Mouse (Mus musculus) CH12.LX (cell line): ENCODE measurements around the gene Defb45.

Experiments
- CTCF ChIP-seq, 2 experiments: IDR thresholded peaks in 1 of 2; conservative IDR thresholded peaks in 1 of 2; 2 replicates each; pipeline ENCODE4 v1.5.1; 2011 to 2012; ENCODE audit warnings: low read depth in 2 of 2, low read length in 2 of 2, improper control_type of control experiment in 1 of 2, inconsistent platforms in 1 of 2, mild to moderate bottlenecking in 1 of 2, moderate library complexity in 1 of 2
- EP300 ChIP-seq: IDR thresholded peaks from 2 replicates; pipeline ENCODE4 v1.6.1; 2011; ENCODE audit warnings: low read length, improper control_type of control experiment
- HCFC1 ChIP-seq: IDR thresholded peaks from 2 replicates; pipeline ENCODE4 v1.6.1; 2012; ENCODE audit warnings: low read depth, mild to moderate bottlenecking, inconsistent platforms, low read length, improper control_type of control experiment
- KAT2A ChIP-seq: IDR thresholded peaks from 2 replicates; pipeline ENCODE4 v1.6.1; 2012; ENCODE audit warnings: low read length, improper control_type of control experiment, inconsistent platforms; ENCODE audit not compliant: insufficient replicate concordance
- MAFK ChIP-seq: IDR thresholded peaks from 2 replicates; pipeline ENCODE4 v1.6.1; 2011; ENCODE audit warnings: low read length, improper control_type of control experiment; ENCODE audit not compliant: insufficient replicate concordance
- MAX ChIP-seq: IDR thresholded peaks from 2 replicates; pipeline ENCODE4 v1.6.1; 2011; ENCODE audit warnings: low read length, improper control_type of control experiment
- MEF2A ChIP-seq: IDR thresholded peaks from 2 replicates; pipeline ENCODE4 v1.6.1; 2014; ENCODE audit warnings: low read depth, mild to moderate bottlenecking, inconsistent platforms, low read length, improper control_type of control experiment, borderline replicate concordance
- MXI1 ChIP-seq: IDR thresholded peaks from 2 replicates; pipeline ENCODE4 v1.6.1; 2011; ENCODE audit warnings: mild to moderate bottlenecking, low read depth, low read length, improper control_type of control experiment
- POLR2A ChIP-seq: IDR thresholded peaks from 2 replicates; pipeline ENCODE4 v1.6.1; 2011; ENCODE audit warnings: low read depth, mild to moderate bottlenecking, improper control_type of control experiment, low read length
- TBP ChIP-seq: conservative IDR thresholded peaks from 2 replicates; pipeline ENCODE4 v1.6.1; 2011; ENCODE audit warnings: low read depth, low read length, improper control_type of control experiment
- USF1 ChIP-seq: IDR thresholded peaks from 2 replicates; pipeline ENCODE4 v1.6.1; 2014; ENCODE audit warnings: low read depth, mild to moderate bottlenecking, inconsistent platforms, low read length, improper control_type of control experiment

- no peak for TF ChIP-seq HCFC1
- TF ChIP-seq MXI1 = no peak
- TF ChIP-seq MAFK = no peak
- no peak for TF ChIP-seq CTCF (conservative IDR thresholded peaks at IDR 0.05 in 1 of 2, IDR thresholded peaks at IDR 0.05 in 1 of 2; ENCODE audit: low read depth in 2 of 2, low read length in 2 of 2)
- no peak for TF ChIP-seq POLR2A
- TF ChIP-seq USF1 = no peak
- TF ChIP-seq EP300 = no peak
- no peak for TF ChIP-seq KAT2A
- no peak for TF ChIP-seq MAX
- no peak for TF ChIP-seq MEF2A
- no peak for TF ChIP-seq TBP
These were observed 13.0 kb upstream of the Defb45 start for GRCm38 (mm10) chr2:152612193-152612592.
